Mouse (Mus musculus) forelimb bud, embryonic 11.5 days (tissue): Measurements from ENCODE around the gene Gldn.

Experiments used
- DNase-seq: peaks from one replicate; pipeline ENCODE4 v3.0.0-alpha.2; 2012; ENCODE audit warnings: low read depth, low spot score

Gene Gldn

DNA sequence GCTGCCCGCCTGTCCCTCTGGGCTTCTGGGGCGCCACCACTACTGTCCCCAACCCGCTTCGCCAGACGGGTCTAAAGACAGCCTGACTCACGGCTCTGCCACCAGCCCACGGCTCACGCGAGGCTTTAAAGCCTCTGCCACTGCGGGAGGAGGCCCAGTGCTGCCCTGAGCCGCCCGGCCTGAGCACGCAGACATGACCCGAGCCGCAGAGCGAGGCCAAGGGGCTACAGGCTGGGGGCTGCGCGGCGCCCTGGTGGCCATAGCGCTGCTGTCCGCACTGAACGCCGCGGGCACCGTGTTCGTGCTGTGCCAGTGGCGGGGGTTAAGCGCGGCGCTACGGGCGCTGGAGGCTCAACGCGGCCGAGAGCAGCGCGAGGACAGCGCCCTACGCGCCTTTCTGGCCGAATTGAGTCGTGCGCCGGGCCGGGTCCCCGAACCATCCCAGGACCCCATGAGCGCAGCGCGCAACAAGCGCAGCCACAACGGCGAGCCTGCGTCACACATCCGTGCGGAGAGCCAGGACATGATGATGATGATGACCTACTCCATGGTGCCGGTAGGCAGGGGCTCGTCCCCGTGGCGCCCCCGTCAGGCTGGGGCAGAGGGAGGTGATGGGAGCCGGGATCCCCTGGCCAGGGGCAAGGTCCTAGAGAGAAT, at the start of gene Gldn:
Gene Gldn (plus strand): TSS at position 156 of the 657 bp plus-strand sequence.
- no peak for DNase-seq

DNA sequence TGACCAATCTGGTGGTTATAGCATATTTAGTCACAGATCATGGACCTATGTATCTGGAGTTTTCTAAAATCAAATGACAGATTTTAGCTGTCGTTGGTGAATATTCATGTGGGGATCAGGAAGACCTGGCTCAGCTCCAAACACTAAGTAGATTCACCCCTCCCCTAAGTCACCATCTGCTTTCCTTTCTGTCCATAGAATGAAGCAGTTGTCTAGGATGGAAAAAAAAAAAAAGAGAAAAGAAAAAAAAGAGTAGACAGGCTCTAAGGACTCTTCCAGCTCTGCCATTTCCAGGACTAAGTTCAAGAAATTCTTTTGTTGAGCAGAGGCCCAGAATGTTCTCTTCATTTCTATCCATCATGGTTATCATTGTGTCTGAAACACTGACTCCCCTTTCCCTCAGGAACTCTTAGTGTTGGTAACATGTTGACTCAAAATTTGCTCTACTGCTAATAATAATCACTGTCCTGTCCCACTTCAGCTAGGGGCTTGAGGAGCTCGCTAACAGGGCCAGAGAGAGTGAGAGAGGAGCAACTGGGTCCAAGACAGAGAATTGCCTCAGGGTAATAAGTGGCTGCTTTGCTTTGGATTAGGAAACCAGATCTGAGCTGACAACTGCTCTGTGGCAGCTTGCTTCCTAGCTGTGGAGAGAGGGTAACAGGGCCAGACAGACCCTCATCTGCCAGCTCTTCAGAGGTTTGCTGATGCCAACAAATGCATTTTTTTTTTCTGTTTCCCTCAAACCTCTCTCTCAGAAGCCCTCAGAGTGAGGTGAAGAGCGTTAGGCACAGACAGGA, 41.2 kb upstream of the Gldn start:
- no peak for DNase-seq

DNA sequence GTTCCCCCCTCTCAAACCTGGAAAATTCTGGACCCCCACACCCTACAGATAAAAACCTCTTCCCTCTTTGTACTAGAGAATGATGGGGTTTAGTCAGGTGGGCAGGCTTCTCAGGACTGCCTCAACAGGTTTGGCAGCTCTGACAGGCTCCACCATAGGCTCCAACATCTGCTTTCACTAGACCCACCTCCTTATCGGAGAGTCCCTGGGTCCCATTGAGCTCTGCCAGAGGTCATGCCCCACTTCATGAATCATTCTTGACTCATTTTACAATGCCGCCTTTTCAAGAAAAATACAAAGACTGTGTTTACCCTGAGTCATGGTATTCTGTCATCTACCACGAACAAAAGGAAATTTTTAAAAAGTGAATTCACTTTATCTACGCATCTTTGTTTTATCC, 21.5 kb upstream of the Gldn start:
- DNase-seq = no peak

DNA sequence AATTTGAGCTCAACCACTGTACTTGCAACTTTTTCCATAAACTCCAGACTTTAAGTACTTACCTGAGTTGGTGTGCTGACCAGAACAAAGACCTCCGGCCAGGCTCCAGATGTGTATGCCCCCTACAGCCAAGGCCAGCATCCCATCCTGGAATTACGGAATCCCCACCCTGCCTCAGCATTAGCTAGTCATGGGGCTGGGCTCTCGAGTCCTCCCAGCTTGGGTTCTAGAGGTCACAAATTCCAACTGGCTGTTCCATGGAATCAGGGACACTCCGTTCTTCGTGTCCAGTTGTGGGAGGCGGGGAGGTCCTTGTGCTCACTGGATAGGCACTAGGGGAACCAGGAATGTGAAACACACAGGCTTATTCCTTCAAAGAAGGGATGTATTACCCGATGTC, 18.3 kb upstream of the Gldn start, which contains the start of gene Cyp19a1:
Gene Cyp19a1 (minus strand): TSS at position 101 of the 400 bp plus-strand sequence.
- DNase-seq = no peak

DNA sequence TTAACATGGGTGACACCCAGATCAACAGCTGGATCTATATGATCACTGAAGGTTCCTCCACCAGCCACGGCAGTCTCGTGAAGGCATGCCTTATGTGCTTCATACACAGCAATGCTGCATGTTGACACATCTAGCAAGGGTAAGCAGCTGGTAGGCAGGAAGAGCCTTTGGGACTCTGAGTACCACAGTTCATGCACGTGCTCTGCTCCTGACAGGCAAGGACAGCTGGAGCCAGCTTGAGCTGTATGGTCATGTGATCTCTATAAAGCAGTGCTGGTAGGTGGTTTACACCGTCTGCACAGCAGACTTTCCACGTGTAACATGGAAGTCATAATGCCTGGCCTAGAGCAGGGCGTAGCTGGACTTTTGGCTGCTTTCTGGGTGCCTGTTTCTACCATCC, 16.3 kb upstream of the Gldn start:
- no peak for DNase-seq

DNA sequence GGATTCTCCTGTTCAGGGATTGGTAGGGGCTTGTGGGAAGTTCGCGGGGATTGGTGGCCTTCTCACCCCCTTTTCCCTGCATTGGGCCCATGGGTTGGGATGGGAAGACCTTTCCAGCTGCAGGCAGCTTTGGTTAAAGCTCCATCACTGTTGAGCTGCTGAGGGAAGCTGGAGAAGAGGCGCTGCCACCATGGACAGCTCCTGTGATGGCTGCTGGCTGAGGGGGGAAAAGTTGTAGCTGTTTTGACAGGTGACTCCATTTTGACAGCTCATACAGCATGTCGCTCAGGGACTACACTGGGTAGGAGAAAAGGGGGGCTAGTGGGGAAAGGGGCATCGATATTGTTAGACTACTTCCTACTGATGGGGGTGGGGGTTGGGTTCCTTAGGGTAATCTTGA, 15.4 kb upstream of the Gldn start:
- peak; percentile 55 for DNase-seq

DNA sequence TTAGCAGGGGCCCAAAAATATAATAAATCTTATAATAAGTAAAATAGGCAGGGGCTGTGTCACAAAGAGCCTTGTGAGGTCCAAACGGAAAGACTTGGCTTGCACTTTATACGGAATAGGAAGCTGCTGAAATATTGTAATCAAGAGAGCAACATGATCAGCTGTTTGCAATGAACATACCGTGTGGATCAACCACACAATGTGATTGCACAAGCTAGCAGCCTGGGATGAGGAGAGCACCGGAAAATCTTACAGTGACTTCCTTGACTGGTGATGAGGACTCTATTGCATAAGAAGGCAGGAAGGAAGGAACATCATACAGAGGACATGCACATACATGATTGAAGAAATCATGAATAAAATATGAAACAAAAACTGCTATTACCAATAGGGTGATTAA, 11.0 kb upstream of the Gldn start:
- DNase-seq = no peak

DNA sequence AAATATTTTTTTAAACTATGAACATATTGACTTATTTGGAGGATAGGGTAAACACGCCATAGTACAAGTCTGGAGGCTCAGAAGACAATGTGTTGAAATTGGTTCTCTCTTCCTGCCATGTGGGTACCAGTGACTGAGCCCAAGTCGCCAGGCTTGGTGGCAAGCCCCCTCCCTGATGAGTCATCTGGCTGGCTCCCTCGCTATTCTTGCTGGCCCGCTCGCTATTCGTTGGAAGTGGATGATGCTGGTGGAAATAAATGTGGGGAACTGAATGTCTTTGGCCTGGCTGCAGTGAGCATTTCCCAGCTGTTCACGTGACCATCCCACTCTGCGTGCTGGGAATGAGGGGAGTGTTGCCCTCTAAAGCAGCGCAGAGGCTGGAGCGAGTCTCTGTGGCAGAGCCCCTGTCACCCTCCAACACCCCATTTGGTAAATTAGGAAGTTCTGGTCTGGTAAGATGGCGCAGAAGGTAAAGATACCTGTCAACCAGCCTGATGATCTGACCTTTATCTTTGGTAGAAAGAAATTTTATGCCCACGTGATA, 7.2 kb upstream of the Gldn start:
- DNase-seq = no peak

DNA sequence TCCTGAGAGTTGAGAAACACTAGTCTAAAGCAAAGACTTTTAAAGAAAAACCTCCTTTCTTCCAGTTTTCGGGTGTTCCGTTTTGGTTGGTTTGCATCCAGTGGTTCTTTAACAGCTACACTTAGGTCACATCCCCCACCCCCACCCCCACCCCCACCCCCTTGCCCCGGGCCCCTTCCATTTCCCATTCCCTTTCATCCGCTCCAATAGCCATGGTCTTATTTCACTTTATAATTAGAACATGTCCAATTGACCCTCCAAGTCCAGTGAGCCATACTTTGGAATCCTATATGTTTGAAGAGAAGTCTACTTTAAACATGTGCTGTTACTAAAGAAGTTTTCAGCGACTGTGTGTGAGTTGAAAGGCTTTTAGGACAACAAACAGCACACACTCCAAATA, 1.5 kb downstream of the Gldn start:
- no peak for DNase-seq

DNA sequence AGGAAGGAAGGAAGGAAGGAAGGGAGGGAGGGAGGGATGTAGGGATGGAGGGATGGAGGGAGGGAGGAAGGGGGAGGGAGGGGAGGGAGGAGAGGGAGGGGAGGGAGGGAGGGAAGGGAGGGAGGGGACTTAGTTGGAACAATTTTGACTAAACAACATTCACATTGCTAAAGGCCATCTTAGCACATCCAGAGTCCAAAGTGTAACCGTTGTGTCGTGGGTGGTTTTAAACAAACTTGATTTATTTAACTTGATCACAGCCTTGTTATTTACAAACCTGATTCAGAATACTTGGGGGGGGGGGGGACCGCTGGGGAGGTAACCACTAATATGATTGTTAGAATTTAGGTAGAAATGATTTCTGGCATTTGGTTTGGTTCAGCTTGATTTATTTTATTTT, 13.1 kb downstream of the Gldn start:
- no peak for DNase-seq

DNA sequence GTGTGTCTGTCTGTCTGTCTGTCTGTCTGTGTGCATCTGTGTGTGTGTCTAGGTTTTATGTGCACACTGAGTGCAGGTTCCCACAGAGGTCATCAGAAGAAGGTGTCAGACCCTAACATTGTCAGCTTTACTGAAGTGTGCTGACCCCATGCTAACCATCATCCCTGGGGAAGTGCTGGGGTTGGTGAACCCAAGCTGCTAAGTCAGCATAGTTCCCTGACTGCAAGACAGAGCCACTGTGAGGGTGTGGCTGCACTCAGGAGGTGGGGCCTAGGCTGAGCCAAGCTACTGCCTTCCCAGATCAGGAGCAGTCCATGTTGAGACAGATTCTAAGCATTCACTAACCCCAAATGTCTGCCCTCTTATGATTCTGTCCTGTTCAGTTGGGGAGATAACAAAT, 13.5 kb downstream of the Gldn start:
- no peak for DNase-seq

DNA sequence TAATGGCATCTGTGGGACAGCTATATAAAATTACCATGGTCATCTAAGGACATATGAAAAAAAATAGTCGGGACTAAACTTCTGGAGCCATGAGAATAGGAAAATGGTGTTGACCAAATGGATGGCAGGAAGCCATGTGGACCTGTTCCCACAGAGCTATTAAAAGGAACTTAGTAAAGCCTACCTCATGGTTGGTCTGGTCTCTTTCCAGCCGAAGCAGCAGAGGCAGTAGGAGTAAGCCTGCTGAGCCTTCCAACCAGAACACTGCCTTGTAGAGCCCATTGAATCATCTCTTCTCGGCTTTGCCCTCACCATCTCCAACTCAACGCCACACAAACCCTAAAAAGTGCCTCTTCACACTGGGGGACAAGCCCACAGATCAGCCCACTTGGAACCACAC, 15.0 kb downstream of the Gldn start:
- DNase-seq = no peak

DNA sequence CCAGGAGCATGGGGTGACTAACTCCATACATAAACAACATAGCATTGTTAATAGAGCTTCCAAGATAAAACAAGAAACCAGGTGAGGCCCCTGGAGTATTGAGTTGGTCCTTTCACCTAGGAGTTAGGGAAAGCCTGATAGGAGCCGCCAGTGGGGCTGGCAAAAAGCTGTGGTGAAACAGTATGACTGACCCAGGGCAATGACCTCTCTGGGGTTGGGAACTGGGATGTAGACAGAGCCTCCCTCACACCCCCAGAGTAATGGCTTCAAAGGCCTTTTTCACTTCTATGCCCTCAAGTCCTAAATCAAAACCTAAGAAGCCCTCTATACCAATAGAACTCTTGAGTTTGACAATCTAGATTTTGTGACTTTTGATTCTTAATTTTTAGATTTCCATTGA, 21.9 kb downstream of the Gldn start:
- DNase-seq = no peak

DNA sequence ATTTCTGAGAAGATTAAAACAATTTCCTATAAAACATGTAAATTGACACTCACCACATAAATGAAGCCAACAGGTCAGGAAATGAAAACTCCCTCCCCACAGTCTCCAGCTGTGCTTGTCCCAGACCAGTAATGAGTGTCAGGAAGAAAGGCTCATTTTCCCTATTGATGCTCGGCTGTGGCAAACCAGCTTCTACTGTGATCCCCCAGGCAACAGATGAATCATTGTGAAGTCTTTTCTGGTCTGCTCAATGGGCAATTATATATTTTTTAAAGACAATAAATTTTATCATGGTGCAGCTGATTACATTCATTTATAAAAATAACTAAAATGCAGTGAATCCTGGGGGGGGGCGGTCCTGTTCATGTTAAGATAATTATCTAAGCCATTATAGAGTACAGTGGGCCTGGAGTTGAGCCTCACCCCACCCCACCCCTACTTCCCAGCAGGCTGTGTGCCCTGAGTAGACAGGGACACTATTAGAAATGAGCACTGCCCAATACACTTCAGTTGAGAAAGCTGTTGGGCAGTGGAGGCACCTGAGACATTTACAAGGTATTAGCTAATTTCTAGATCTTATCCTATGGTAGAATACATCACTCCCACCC, 22.6 kb downstream of the Gldn start:
- DNase-seq = peak; percentile 56

DNA sequence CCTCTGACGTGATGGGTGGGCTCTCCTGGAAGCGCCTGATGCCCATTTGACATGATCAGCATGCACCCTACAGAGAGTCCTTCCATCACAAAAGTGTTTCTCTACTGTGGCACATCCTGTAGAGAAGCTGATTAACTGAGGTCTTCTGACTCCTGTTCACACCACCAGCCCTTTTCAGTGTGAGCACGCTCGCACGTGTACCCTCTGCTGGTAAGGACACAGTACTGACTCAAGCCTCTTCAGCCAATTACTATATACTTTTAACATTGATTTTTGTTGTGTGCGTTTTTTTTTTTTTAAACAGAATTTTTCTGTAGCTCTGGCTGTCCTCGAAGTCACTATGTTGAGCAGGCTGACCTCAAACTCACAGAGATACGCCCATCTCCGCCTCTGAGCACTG, 30.1 kb downstream of the Gldn start:
- DNase-seq = no peak

DNA sequence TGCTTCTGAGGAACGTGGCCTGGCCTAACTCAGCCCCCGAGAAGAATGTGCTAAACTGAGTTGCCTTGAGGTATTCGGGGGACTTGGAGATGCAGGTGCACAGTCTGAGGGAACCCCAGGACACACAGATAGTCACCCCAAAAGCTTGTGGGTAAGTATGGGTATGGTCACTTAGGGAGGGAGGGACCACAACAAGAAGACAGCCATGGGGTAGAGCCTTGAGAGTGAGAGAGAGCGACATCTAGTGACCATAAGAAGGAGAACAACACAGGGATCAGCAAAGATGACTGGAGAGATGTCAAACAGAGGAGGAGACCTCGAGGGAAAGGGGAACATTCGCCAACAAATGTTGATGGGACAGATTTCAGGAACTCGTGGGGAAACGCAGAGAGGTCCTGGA, 37.2 kb downstream of the Gldn start:
- DNase-seq = peak; percentile 35

DNA sequence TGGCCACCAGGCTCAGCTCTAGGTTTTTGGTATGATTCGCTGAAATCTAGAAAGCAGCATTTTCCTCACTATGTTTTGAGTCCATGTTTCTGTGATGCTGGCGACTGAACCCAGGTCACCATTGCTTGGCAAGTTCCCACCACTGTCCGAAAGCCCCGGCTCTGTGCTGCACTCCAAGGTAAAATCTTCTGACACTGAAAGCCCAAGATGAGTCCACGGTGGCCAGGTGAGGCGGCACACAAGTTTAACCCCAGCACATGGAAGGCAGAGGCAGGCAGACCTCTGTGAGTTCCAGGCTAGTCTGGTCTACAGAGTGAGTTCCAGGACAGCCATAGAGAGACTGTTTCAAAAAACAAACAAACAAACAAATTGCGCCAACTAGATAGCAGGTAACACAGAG, 42.9 kb downstream of the Gldn start:
- no peak for DNase-seq

DNA sequence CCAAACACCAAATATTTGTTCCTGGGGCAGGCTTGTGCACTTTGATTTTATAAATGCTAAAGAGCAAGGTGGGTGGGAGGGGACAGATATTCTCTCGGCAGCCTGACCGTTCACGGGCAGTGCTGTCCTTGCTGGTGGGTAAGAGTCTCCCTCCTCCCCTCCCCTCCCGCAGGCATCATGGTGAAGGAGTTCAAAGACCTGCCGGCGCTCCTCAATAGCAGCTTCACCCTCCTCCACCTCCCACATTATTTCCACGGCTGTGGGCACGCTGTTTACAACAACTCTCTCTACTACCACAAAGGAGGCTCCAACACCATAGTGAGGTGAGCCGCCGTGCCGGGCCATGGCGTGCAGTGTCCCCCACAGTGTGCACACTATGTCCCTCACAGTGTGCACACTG, 49.3 kb downstream of the Gldn start:
- no peak for DNase-seq

DNA sequence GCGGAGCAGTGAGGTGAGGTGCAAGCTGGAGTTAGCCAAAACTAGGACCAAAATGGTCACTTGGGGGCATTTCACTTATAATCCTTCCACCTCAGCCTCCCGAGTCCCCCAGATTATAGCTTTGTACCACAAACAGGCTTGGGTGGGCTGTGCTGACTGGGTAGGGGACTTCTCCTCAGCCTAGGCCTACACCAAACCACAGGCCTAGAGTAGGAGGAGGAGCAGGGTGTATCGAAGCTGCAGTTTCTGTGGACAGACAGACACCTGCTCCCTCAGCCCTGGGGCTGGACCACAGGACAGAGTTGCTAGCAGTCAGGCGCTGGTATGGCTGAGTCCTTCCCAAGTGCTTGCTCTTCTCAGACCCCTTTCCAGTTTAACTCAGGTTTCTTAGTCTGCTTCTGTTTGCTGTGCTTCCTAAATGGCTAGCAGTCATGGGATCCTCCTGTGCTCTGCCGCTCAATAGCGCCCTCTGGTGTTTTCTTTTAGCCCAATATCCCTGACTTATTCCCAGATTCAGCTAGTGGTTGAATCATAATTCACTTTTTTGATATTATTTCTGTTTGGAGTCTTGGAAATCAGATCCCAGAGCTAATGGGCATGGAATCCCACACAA, 50.4 kb downstream of the Gldn start:
- peak; percentile 79 for DNase-seq

DNA sequence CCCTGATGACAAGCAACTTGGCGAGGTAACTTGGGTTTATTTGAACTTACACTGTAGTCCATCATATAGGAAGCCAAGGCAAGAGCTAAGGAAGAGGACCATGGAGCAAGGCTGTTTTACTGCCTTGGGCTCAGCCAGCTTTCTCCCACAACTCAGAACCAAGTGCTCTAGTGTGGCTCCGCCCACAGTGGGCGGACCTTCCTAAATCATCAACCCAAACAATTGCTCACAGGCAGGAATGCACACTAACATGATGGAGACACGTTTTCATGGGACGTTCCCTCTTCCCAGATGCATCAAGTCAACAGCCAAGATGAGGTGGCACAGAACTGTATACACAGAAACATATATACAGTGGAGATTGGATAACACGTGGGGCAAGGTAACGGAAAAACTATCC, 55.7 kb downstream of the Gldn start:
- DNase-seq = no peak

DNA sequence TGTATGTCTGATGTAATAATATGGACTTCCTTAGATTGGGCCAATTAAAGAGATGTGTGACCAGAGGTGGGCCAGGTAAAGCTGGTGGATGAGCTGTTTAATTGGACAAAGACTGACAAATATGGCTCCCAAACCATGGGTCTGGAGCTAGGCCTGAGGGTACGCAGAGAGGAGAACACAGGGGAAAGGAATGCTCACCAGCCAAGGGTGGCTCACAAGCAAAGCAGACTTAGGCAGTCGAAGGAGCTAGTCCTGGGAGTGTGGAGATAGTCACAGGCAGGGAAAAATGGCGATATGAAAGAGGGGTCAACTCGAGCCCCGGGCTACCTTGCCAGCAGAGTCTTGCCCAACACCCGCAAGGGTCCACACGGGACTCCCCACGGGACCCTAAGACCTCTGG, 70.5 kb downstream of the Gldn start:
- DNase-seq = no peak
